Mouse (Mus musculus) spleen, embryonic (tissue): ENCODE data around the gene Slfnl1.

Source experiments
- CTCF ChIA-PET: fragments of 350-600 bp; sonication (Branson Sonifier 250); formaldehyde crosslinking; loops from one replicate; lab custom pipeline; 2022; lab: Charles Lee

The Slfnl1 gene

DNA sequence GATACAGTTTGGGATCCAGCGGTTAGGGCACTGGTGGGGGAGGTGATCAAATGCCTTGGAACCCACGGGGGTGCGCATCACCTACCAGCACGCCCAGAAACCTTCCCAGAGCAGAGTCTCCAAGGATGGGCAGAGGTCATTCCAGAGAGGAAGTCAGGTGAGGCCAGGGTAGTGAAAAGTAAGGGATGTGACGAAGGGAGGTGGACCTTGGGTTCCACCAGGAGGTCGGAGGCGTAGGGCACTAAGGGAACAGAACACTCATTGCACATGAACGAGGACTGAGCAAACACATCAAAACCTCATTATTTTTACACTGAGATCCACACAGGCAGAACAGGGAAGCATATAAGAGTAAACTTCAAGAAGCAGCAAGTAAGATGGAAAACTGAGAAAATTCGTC lies 49.7 kb downstream of the Slfnl1 start:
- CTCF ChIA-PET, result no interaction called here
